Mouse (Mus musculus) heart, embryonic 13.5 days (tissue): ENCODE results near the gene Daam2. TPM values are rescaled to one million over a fixed set of nuclear protein-coding genes. Genes with fewer than 3 reads are reported as not detected.

Experiments
- ATAC-seq: fragments of 200-750 bp; cut with Nextera tagmentation; 2 replicates; pipeline ENCODE4 v1.8.0; 2017; ENCODE audit warnings: moderate TSS enrichment; ENCODE audit not compliant: insufficient number of reproducible peaks, low FRiP score, low TSS enrichment; ENCODE audit errors: extremely low read depth
- H3K27ac ChIP-seq: fragments of 300-500 bp; sonication (generic); replicated peaks from 2 replicates; pipeline ENCODE4 v1.5.1; 2015; ENCODE audit warnings: moderate library complexity, mild to moderate bottlenecking, inconsistent platforms
- H3K27me3 ChIP-seq: fragments of 300-500 bp; sonication (generic); replicated peaks from 2 replicates; pipeline ENCODE4 v1.6.1; 2015; ENCODE audit warnings: mild to moderate bottlenecking, inconsistent platforms
- H3K36me3 ChIP-seq: fragments of 300-500 bp; sonication (generic); 2 replicates; pipeline ENCODE4 v1.6.1; 2015; ENCODE audit warnings: mild to moderate bottlenecking, inconsistent platforms
- H3K4me1 ChIP-seq: fragments of 300-500 bp; sonication (generic); 2 replicates; pipeline ENCODE4 v1.6.1; 2015; ENCODE audit warnings: inconsistent platforms
- H3K4me2 ChIP-seq: fragments of 300-500 bp; sonication (generic); 2 replicates; pipeline ENCODE4 v1.6.1; 2015; ENCODE audit warnings: inconsistent platforms, mild to moderate bottlenecking, moderate library complexity
- H3K4me3 ChIP-seq: fragments of 300-500 bp; sonication (generic); 2 replicates; pipeline ENCODE4 v1.5.1; 2015; ENCODE audit warnings: moderate library complexity, mild to moderate bottlenecking, inconsistent platforms
- H3K9ac ChIP-seq: fragments of 300-500 bp; sonication (generic); 2 replicates; pipeline ENCODE4 v1.6.1; 2015; ENCODE audit warnings: inconsistent platforms, mild to moderate bottlenecking, moderate library complexity
- H3K9me3 ChIP-seq: fragments of 300-500 bp; sonication (generic); 2 replicates; pipeline ENCODE4 v1.6.1; 2016; ENCODE audit warnings: inconsistent platforms
- WGBS: fragments of 180-500 bp; shearing (Covaris S2); methylation state at CpG from one replicate; pipeline ENCODE4 v1.1.7; 2015; ENCODE audit warnings: mixed read lengths; 5-methylcytosine and 5-hydroxymethylcytosine counted together
- polyA plus RNA-seq: library from polyadenylated mRNA; unstranded; fragments of >200 nt; fragmentation: Nextera tagmentation; extraction: Ambion mirVana; gene quantifications from 2 replicates; pipeline ENCODE4 v1.2.1, GENCODE M21; 2015

The Daam2 gene
- polyA plus RNA-seq, 1 experiment from 2014 or later, result 4.6 TPM

- WGBS, result 39% methylated on average over 3 of the region's 3 CpGs
- H3K4me3 ChIP-seq, result no peak overlapping the region
- H3K4me1 ChIP-seq, result no peaks in the 10 kb centered on the region
- H3K27me3 ChIP-seq, result no peaks in the 10 kb centered on the region; the same call in 1 of the 2 replicates
- H3K4me2 ChIP-seq, result no peak overlapping the region
- no peak overlapping the region for H3K9ac ChIP-seq
- no peak for ATAC-seq
- no peaks in the 10 kb centered on the region for H3K9me3 ChIP-seq
- no peak overlapping the region for H3K27ac ChIP-seq
- H3K36me3 ChIP-seq, result no peaks in the 10 kb centered on the region
These were observed 150.6 kb downstream of the Daam2 start for GRCm38 (mm10) chr17:49413554-49413953.

- Histone ChIP-seq H3K4me1 (no peaks in the 10 kb centered on the region), H3K4me2 (no peak overlapping the region), H3K36me3 (no peaks in the 10 kb centered on the region), H3K9me3 (no peaks in the 10 kb centered on the region), H3K4me3 (no peak overlapping the region), H3K27ac (no peak overlapping the region), H3K9ac (no peak overlapping the region), H3K27me3 (no peaks in the 10 kb centered on the region; the same call in 1 of the 2 replicates)
- ATAC-seq, result no peak
- 80% methylated on average over 5 of the region's 5 CpGs for WGBS
These were observed 151.2 kb downstream of the Daam2 start for GRCm38 (mm10) chr17:49412974-49413373.

Other genes with a start within 250 kb of the Daam2 start
- gene Mocs1, start 136.0 kb downstream of the Daam2 start, polyA plus RNA-seq, result 5.0 and 5.9 TPM in 2 replicates
- 1.2 and 1.6 TPM in 2 replicates for gene Kif6, start 50.8 kb upstream of the Daam2 start, polyA plus RNA-seq